Mouse (Mus musculus): ENCODE data around the gene Dctpp1.

DNA sequence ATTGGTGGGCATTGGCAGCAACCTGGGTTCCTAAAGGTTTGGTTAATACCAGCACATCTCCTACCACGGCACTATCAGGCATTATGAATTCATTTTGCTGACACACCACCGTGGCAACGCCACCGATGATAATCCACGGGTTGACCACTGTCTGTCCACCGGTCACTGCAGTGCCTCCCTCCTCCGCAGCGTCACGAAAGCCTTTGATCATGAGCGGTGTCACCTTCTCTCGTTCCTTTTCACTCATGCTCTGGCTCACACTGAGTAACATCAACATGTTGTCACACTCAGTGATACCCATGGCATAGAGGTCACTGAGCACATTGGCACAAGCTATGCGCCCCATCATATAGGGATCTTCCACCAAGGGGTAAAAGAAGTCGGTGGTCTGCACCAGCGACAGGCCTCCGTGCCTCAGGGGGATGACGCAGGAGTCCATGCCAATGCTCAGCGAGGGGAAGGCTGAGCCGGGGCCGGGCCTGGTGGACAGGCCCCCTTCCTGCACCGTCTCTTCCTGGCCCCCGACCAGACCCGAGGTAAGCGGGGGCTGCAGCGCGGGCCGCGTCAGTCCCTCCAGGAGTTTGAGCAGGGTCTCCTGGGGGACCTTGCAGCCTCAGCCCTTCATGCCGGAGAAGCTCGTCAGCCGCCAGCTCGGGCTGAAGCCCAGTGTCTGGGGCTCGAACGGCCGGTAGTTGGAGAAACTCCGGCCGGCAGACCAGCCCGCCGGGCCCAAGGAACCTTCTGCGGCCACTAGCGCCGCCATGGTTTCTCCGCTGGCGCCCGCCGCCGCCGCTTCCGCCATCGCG, 12.8 kb upstream of the Dctpp1 start:
- TF ChIP-seq SIN3A (IDR thresholded peaks at IDR 0.05; ENCODE audit: low read length): no peak; the same call in 1 of the 2 replicates
- TF ChIP-seq USF2 (IDR thresholded peaks at IDR 0.05; ENCODE audit: borderline replicate concordance in 1 of 2, insufficient read depth in 1 of 2, low read depth in 1 of 2, low read length in 2 of 2): no peak
- TF ChIP-seq ZKSCAN1 (IDR thresholded peaks at IDR 0.05; ENCODE audit: low read depth, low read length): no peak

Measured in MEL (cell line).